Mouse (Mus musculus) stomach, embryonic 14.5 days (tissue): ENCODE measurements around the gene Cog5. TPM values are rescaled to one million over a fixed set of nuclear protein-coding genes. Genes with fewer than 3 reads are reported as not detected.

Source experiments
- ATAC-seq: fragments of 200-750 bp; cut with Nextera tagmentation; 2 replicates; pipeline ENCODE4 v1.8.0; 2017; ENCODE audit warnings: low read depth, moderate TSS enrichment; ENCODE audit not compliant: insufficient number of reproducible peaks, insufficient read depth, low FRiP score
- H3K27ac ChIP-seq: fragments of 300-500 bp; sonication (generic); 2 replicates; pipeline ENCODE4 v1.5.1; 2014; ENCODE audit warnings: mild to moderate bottlenecking, low read length, moderate library complexity, mixed read lengths
- H3K27me3 ChIP-seq: fragments of 300-500 bp; sonication (generic); 2 replicates; pipeline ENCODE4 v1.6.1; 2014; ENCODE audit warnings: low read length, control low read depth, mixed read lengths; ENCODE audit not compliant: control insufficient read depth, insufficient read depth
- H3K36me3 ChIP-seq: fragments of 300-500 bp; sonication (generic); 2 replicates; pipeline ENCODE4 v1.6.1; 2014; ENCODE audit warnings: mild to moderate bottlenecking, control low read depth, low read length, moderate library complexity, mixed read lengths; ENCODE audit not compliant: control insufficient read depth, insufficient read depth
- H3K4me1 ChIP-seq: fragments of 300-500 bp; sonication (generic); 2 replicates; pipeline ENCODE4 v1.6.1; 2014; ENCODE audit warnings: low read length, control low read depth, mixed read lengths; ENCODE audit not compliant: control insufficient read depth, insufficient read depth
- H3K4me2 ChIP-seq: fragments of 300-500 bp; sonication (generic); replicated peaks from 2 replicates; pipeline ENCODE4 v1.6.1; 2014; ENCODE audit warnings: low read depth, low read length, control low read depth
- H3K4me3 ChIP-seq: fragments of 300-500 bp; sonication (generic); 2 replicates; pipeline ENCODE4 v1.5.1; 2014; ENCODE audit warnings: low read depth, low read length, control low read depth
- H3K9ac ChIP-seq: fragments of 300-500 bp; sonication (generic); replicated peaks from 2 replicates; pipeline ENCODE4 v1.6.1; 2014; ENCODE audit warnings: low read depth, mild to moderate bottlenecking, control low read depth, low read length, moderate library complexity, mixed read lengths
- H3K9me3 ChIP-seq: fragments of 300-500 bp; sonication (generic); 2 replicates; pipeline ENCODE4 v1.6.1; 2016; ENCODE audit warnings: low read depth, low read length, control low read depth; ENCODE audit not compliant: control insufficient read depth
- WGBS: fragments of 180-500 bp; shearing (Covaris S2); extraction: QIAGEN DNeasy Blood & Tissue Kit; methylation state at CpG from one replicate; pipeline ENCODE4 v1.1.7; 2014; 5-methylcytosine and 5-hydroxymethylcytosine counted together
- polyA plus RNA-seq: library from polyadenylated mRNA; unstranded; fragments of >200 nt; fragmentation: Nextera tagmentation; extraction: Ambion mirVana; gene quantifications from 2 replicates; pipeline ENCODE4 v1.2.1, GENCODE M21; 2014

The Cog5 gene
- polyA plus RNA-seq, 1 experiment from 2014 or later = 41.6 TPM

GRCm38 (mm10) chr12:31634343-31635239 lies 20.1 kb upstream of the Cog5 start, which contains the start of gene Bcap29:
Bcap29 (minus strand) TSS chr12:31634658.
- Histone ChIP-seq H3K27me3 (no peaks in the 10 kb centered on the region), H3K4me2 (peak within 1 kb of the TSS; percentile 89), H3K27ac (peak within 1 kb of the TSS; percentile 33; the same call in 1 of the 2 replicates), H3K4me3 (peak within 1 kb of the TSS; percentile 54), H3K9me3 (no peaks in the 10 kb centered on the region), H3K4me1 (0 out of 2 replicates have a peak, but pooled peaks cover 5% of the 10 kb centered on the region), H3K9ac (peak within 1 kb of the TSS; percentile 75), H3K36me3 (no peaks in the 10 kb centered on the region)
- peak; percentile 86 for ATAC-seq
- 2% methylated on average over 73 of the region's 73 CpGs for WGBS

GRCm38 (mm10) chr12:31635240-31635607 lies 19.4 kb upstream of the Cog5 start:
- H3K9ac ChIP-seq = no peak overlapping the region
- H3K27me3 ChIP-seq = no peaks in the 10 kb centered on the region
- H3K36me3 ChIP-seq = no peaks in the 10 kb centered on the region
- no peak for ATAC-seq
- H3K4me3 ChIP-seq = peak overlapping the region; percentile 54; the same call in 1 of the 2 replicates
- 0 out of 2 replicates have a peak, but pooled peaks cover 5% of the 10 kb centered on the region for H3K4me1 ChIP-seq
- H3K27ac ChIP-seq = no peak overlapping the region
- peak overlapping the region; percentile 89; the same call in 1 of the 2 replicates for H3K4me2 ChIP-seq
- WGBS = 92% methylated on average over 3 of the region's 3 CpGs
- no peaks in the 10 kb centered on the region for H3K9me3 ChIP-seq

GRCm38 (mm10) chr12:31653611-31654010 lies 1.1 kb upstream of the Cog5 start:
- Histone ChIP-seq H3K9ac (no peak overlapping the region), H3K36me3 (no peaks in the 10 kb centered on the region), H3K27me3 (no peaks in the 10 kb centered on the region), H3K4me1 (peaks cover 8% of the 10 kb centered on the region; the same call in 1 of the 2 replicates), H3K4me2 (peak overlapping the region; percentile 51), H3K27ac (no peak overlapping the region), H3K4me3 (peak overlapping the region; percentile 79; the same call in 1 of the 2 replicates), H3K9me3 (no peaks in the 10 kb centered on the region)
- WGBS = 76% methylated on average over 5 of the region's 5 CpGs
- no peak for ATAC-seq

GRCm38 (mm10) chr12:31654965-31655477 lies 352 bp downstream of the Cog5 start:
- under 1% methylated on average over 29 of the region's 29 CpGs for WGBS
- peak; percentile 85 for ATAC-seq

DNA sequence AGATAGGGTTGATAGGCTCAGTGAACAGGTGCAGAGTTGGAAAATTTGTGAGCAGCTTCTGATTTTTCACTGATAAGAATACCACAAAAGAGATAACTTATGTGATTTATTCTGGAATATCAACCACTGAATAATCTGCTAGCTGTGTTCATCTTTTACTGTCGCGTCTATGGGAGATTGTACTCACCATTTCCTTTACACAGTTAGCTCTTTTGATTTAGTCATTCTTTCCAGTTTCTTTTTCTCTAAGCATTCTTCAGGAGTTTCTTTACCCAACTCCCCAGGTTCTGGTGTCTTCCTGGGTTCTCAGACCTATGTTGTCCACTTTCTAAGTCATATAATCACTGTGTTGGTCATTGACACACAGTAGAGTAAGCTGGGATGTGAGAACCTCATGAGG lies 2.2 kb downstream of the Cog5 start:
- no peak overlapping the region for H3K4me3 ChIP-seq
- H3K27ac ChIP-seq = no peak overlapping the region
- no peak for ATAC-seq
- H3K36me3 ChIP-seq = no peaks in the 10 kb centered on the region
- H3K4me1 ChIP-seq = peaks cover 8% of the 10 kb centered on the region; the same call in 1 of the 2 replicates
- H3K4me2 ChIP-seq = no peak overlapping the region
- WGBS = 97% methylated on average over 2 of the region's 2 CpGs
- H3K27me3 ChIP-seq = no peaks in the 10 kb centered on the region
- H3K9ac ChIP-seq = no peak overlapping the region
- H3K9me3 ChIP-seq = no peaks in the 10 kb centered on the region

More at GRCm38 (mm10) chr12:31654965-31655477, 352 bp downstream of the Cog5 start:
- Histone ChIP-seq H3K9ac (peak overlapping the region; percentile 73), H3K27me3 (no peaks in the 10 kb centered on the region), H3K36me3 (no peaks in the 10 kb centered on the region), H3K27ac (peak overlapping the region; percentile 87; the same call in 1 of the 2 replicates), H3K9me3 (no peaks in the 10 kb centered on the region), H3K4me2 (peak overlapping the region; percentile 67), H3K4me3 (peak overlapping the region; percentile 79), H3K4me1 (peaks cover 8% of the 10 kb centered on the region; the same call in 1 of the 2 replicates)

DNA sequence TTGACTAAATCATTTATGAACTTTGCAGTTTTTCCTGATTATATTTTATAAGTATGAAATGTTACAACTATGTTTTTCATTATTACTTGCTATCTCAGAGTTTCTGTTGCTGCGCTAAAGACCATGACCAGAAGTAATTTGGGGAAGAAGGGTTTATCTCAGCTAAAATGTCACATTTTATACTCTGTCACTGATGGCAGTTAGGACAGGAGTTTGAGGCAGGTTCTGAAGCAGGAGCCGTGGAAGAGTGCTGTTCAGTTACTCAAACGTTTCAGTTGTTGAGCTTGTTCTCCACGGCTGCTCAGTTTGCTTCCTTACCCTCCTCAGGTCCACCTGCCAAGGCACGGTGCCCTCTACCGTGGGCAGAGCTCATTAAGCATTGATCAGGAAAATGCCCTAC lies 11.3 kb downstream of the Cog5 start:
- peaks cover 15% of the 10 kb centered on the region; the same call in 1 of the 2 replicates for H3K36me3 ChIP-seq
- no peaks in the 10 kb centered on the region for H3K4me1 ChIP-seq
- no peaks in the 10 kb centered on the region for H3K27me3 ChIP-seq
- H3K4me3 ChIP-seq = no peak overlapping the region
- 83% methylated on average over 6 of the region's 6 CpGs for WGBS
- H3K4me2 ChIP-seq = no peak overlapping the region
- no peaks in the 10 kb centered on the region for H3K9me3 ChIP-seq
- no peak overlapping the region for H3K27ac ChIP-seq
- no peak for ATAC-seq
- H3K9ac ChIP-seq = no peak overlapping the region

DNA sequence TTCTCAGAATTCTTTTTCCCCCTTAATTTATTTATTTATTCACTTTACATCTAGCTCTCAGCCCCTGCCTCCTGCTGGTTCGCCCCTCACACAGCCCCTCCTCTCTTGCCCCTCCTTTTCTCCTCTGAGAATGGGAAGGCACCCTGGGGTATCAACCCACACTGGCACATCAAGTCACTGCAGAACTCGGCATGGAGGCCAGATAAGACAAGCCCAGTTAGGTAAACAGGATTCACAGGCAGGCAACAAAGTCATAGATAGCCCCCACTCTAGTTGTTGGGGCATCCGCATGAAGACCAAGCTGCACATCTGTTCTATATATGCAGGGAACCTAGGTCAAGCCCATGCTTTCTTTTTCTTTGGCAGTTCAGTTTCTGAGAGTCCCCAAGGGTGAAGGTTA lies 12.5 kb downstream of the Cog5 start:
- Histone ChIP-seq H3K27me3 (no peaks in the 10 kb centered on the region), H3K4me2 (no peak overlapping the region), H3K9me3 (no peaks in the 10 kb centered on the region), H3K4me1 (no peaks in the 10 kb centered on the region), H3K36me3 (peaks cover 16% of the 10 kb centered on the region; the same call in 1 of the 2 replicates), H3K4me3 (no peak overlapping the region), H3K9ac (no peak overlapping the region), H3K27ac (no peak overlapping the region)
- ATAC-seq = no peak
- WGBS = 65% methylated on average over 3 of the region's 3 CpGs

DNA sequence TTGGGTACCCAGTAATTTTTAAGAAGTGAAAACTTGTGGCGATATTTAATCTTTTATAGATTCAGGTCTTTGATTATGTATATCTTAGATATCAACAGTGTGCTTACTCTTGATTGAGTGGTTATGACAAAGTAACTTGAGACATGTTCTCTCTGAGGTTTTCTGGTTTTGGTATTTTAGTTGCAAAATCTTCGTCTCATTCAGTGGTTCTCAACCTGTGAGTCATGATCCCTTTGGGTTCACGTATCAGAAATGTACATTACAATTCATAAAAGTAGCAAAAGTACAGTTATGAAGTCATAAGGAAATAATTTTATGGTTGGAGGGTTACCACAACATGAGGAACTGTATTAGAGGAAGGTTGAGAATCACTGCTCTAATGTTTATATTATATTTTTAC lies 32.0 kb downstream of the Cog5 start:
- WGBS = 84% methylated on average over 3 of the region's 3 CpGs
- no peak for ATAC-seq

More for the DNA sequence above, 32.0 kb downstream of the Cog5 start:
- Histone ChIP-seq H3K36me3 (no peaks in the 10 kb centered on the region; the same call in 1 of the 2 replicates), H3K4me3 (no peak overlapping the region), H3K9ac (no peak overlapping the region), H3K27me3 (no peaks in the 10 kb centered on the region), H3K27ac (no peak overlapping the region), H3K4me1 (no peaks in the 10 kb centered on the region), H3K4me2 (no peak overlapping the region), H3K9me3 (no peaks in the 10 kb centered on the region)
